Mouse (Mus musculus): ENCODE results near the gene Arl3.

Arl3 gene

GRCm38 (mm10) chr19:46517529-46518351 lies 55.3 kb downstream of the Arl3 start:
- no peak for DNase-seq (ENCODE audit: low read depth, low spot score)

GRCm38 (mm10) chr19:46516667-46517528 lies 56.1 kb downstream of the Arl3 start:
- no peak for DNase-seq (ENCODE audit: low read depth, low spot score)

- no peak for DNase-seq (ENCODE audit: low read depth, low spot score)
Measured at GRCm38 (mm10) chr19:46515287-46515821, 57.6 kb downstream of the Arl3 start.

GRCm38 (mm10) chr19:46514387-46514786 lies 58.6 kb downstream of the Arl3 start:
- no peak for DNase-seq (ENCODE audit: low read depth, low spot score)

- DNase-seq (ENCODE audit: low read depth, low spot score), result peak; percentile 86
Measured at GRCm38 (mm10) chr19:46511263-46511662, 61.7 kb downstream of the Arl3 start.

- peak; percentile 86 for DNase-seq (ENCODE audit: low read depth, low spot score)
Measured at GRCm38 (mm10) chr19:46510824-46511223, 62.2 kb downstream of the Arl3 start.

- DNase-seq (ENCODE audit: low read depth, low spot score), result no peak
Measured at GRCm38 (mm10) chr19:46510401-46510800, 62.6 kb downstream of the Arl3 start.

GRCm38 (mm10) chr19:46509736-46510135 lies 63.3 kb downstream of the Arl3 start:
- DNase-seq (ENCODE audit: low read depth, low spot score), result no peak

GRCm38 (mm10) chr19:46509202-46509601 lies 63.8 kb downstream of the Arl3 start:
- peak; percentile 52 for DNase-seq (ENCODE audit: low read depth, low spot score)

GRCm38 (mm10) chr19:46508738-46509137 lies 64.3 kb downstream of the Arl3 start:
- DNase-seq (ENCODE audit: low read depth, low spot score), result no peak

GRCm38 (mm10) chr19:46507806-46508205 lies 65.2 kb downstream of the Arl3 start:
- no peak for DNase-seq (ENCODE audit: low read depth, low spot score)

- no peak for DNase-seq (ENCODE audit: low read depth, low spot score)
Measured at GRCm38 (mm10) chr19:46507181-46507581, 65.8 kb downstream of the Arl3 start.

GRCm38 (mm10) chr19:46506372-46506717 lies 66.7 kb downstream of the Arl3 start:
- no peak for DNase-seq (ENCODE audit: low read depth, low spot score)

GRCm38 (mm10) chr19:46505646-46506371 lies 67.2 kb downstream of the Arl3 start:
- DNase-seq (ENCODE audit: low read depth, low spot score), result no peak

GRCm38 (mm10) chr19:46504822-46505417 lies 68.1 kb downstream of the Arl3 start:
- no peak for DNase-seq (ENCODE audit: low read depth, low spot score)

GRCm38 (mm10) chr19:46504085-46504552 lies 68.9 kb downstream of the Arl3 start:
- DNase-seq (ENCODE audit: low read depth, low spot score), result peak; percentile 69

- DNase-seq (ENCODE audit: low read depth, low spot score), result peak; percentile 92
Measured at GRCm38 (mm10) chr19:46503351-46504084, 69.5 kb downstream of the Arl3 start.

- DNase-seq (ENCODE audit: low read depth, low spot score), result peak; percentile 90
Measured at GRCm38 (mm10) chr19:46502471-46503166, 70.4 kb downstream of the Arl3 start.

GRCm38 (mm10) chr19:46502069-46502455 lies 70.9 kb downstream of the Arl3 start:
- DNase-seq (ENCODE audit: low read depth, low spot score), result peak; percentile 80
